Mouse (Mus musculus): ENCODE data around the gene Vmn2r19.
"Not testable (repeated sequence)": the region's sequence is repeated elsewhere in the genome, so short reads cannot be mapped to it uniquely, and the experiment has no call there.

Gene Vmn2r19

GRCm38 (mm10) chr6:123308033-123308432 lies at the start of gene Vmn2r19:
TSS of gene Vmn2r19 (plus strand) at chr6:123308333.
- no peak for DNase-seq (ENCODE audit: low spot score in 2 of 2)

GRCm38 (mm10) chr6:123258946-123259345 lies 49.2 kb upstream of the Vmn2r19 start:
- DNase-seq (ENCODE audit: low spot score in 2 of 2), result no peak

- DNase-seq (ENCODE audit: low spot score in 2 of 2), result no peak
These were observed 48.1 kb upstream of the Vmn2r19 start for GRCm38 (mm10) chr6:123259889-123260603.

- no peak for DNase-seq (ENCODE audit: low spot score in 2 of 2)
These were observed 47.3 kb upstream of the Vmn2r19 start for GRCm38 (mm10) chr6:123260868-123261267.

GRCm38 (mm10) chr6:123261555-123262161 lies 46.5 kb upstream of the Vmn2r19 start, which contains the start of gene Clec4d:
TSS of gene Clec4d (plus strand) at chr6:123262111.
- no peak for DNase-seq (ENCODE audit: low spot score in 2 of 2)

GRCm38 (mm10) chr6:123264194-123264593 lies 43.9 kb upstream of the Vmn2r19 start:
- DNase-seq (ENCODE audit: low spot score in 2 of 2), result no peak

GRCm38 (mm10) chr6:123265809-123266208 lies 42.3 kb upstream of the Vmn2r19 start:
- DNase-seq (ENCODE audit: low spot score in 2 of 2), result no peak

GRCm38 (mm10) chr6:123266945-123267344 lies 41.2 kb upstream of the Vmn2r19 start:
- DNase-seq (ENCODE audit: low spot score in 2 of 2), result no peak

GRCm38 (mm10) chr6:123279443-123279842 lies 28.7 kb upstream of the Vmn2r19 start:
- DNase-seq (ENCODE audit: low spot score in 2 of 2), result peak in 1 of 2 experiments; percentile 19

- DNase-seq (ENCODE audit: low spot score in 2 of 2), result no peak
These were observed 21.8 kb upstream of the Vmn2r19 start for GRCm38 (mm10) chr6:123286311-123286710.

GRCm38 (mm10) chr6:123288931-123289330 lies 19.2 kb upstream of the Vmn2r19 start:
- DNase-seq (ENCODE audit: low spot score in 2 of 2), result no peak

- no peak for DNase-seq (ENCODE audit: low spot score in 2 of 2)
These were observed 18.4 kb upstream of the Vmn2r19 start, which contains the start of gene Clec4e for GRCm38 (mm10) chr6:123289753-123290152. TSS of gene Clec4e (minus strand) at chr6:123289870.

- DNase-seq (ENCODE audit: low spot score in 2 of 2), result no peak
These were observed 15.3 kb upstream of the Vmn2r19 start for GRCm38 (mm10) chr6:123292751-123293400.

- not testable (repeated sequence) for DNase-seq (ENCODE audit: low spot score in 2 of 2)
These were observed 14.6 kb upstream of the Vmn2r19 start for GRCm38 (mm10) chr6:123293509-123293908.

- no peak for DNase-seq (ENCODE audit: low spot score in 2 of 2)
These were observed 11.4 kb upstream of the Vmn2r19 start for GRCm38 (mm10) chr6:123296687-123297086.

GRCm38 (mm10) chr6:123306315-123306714 lies 1.8 kb upstream of the Vmn2r19 start:
- DNase-seq (ENCODE audit: low spot score in 2 of 2), result not testable (repeated sequence)

- DNase-seq (ENCODE audit: low spot score in 2 of 2), result no peak
These were observed 24.4 kb downstream of the Vmn2r19 start for GRCm38 (mm10) chr6:123332503-123332902.

- DNase-seq (ENCODE audit: low spot score in 2 of 2), result peak; percentile 18 to 23
These were observed 32.0 kb downstream of the Vmn2r19 start for GRCm38 (mm10) chr6:123340093-123340492.

GRCm38 (mm10) chr6:123346141-123346540 lies 38.0 kb downstream of the Vmn2r19 start:
- no peak for DNase-seq (ENCODE audit: low spot score in 2 of 2)
